ENCODE assay signal across 8 mouse cellular contexts in the genomic region with DNA sequence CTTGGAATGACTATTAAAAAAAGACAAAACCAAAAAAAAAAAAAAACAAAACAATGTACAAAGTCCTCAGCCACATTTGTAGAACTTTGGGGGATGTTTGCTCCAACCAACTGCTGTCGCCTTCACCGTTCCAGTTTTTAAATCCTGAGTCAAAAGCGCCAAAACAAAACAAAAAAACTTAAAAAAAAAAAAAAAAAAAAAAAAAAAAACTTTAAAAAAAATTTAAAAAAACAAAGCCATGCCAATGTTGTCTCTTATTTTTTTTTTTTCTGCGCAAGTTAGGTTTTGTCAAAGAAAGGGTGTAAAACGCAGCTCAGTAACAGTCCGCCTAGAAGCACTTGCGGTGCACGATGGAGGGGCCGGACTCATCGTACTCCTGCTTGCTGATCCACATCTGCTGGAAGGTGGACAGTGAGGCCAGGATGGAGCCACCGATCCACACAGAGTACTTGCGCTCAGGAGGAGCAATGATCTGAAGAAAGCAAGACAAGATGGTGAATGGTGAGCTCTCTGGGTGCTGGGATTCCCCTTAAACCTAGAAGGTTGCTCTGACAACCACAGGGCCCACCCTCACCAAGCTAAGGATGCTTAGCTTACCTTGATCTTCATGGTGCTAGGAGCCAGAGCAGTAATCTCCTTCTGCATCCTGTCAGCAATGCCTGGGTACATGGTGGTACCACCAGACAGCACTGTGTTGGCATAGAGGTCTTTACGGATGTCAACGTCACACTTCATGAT. TPM values are rescaled to one million over a fixed set of nuclear protein-coding genes. Genes with fewer than 3 reads are reported as not detected.
DNase-seq lines count a peak whose midpoint lies in the region; TF ChIP-seq lines count a peak whose summit lies in the region.

No protein-coding gene starts in this region.

- peak overlapping the region; percentile 13 for H3K9ac ChIP-seq in liver, adult 2 months (ENCODE audit: low read depth, low read length)

- H3K27me3 ChIP-seq in liver, adult 2 months (ENCODE audit: control insufficient read depth, insufficient read depth, low read length), result no peaks in the 10 kb centered on the region

- no peak for DNase-seq in liver, adult 2 months (ENCODE audit: extremely low read depth, low read depth, low spot score)
- DNase-seq in liver (no peak), ZHBTc4 (ENCODE audit: low read depth, low spot score) (peak; percentile 70)
- peak; percentile 47 for DNase-seq in heart, postnatal 4 days
- no peak for DNase-seq in right cerebral cortex, adult 2 months (ENCODE audit: low spot score in 2 of 2)
- no peak for DNase-seq in ovary, postnatal 10 days (ENCODE audit: low spot score)
- DNase-seq in cerebellum, adult 8-10 months, result no peak

- peak overlapping the region; percentile 93 for H3K4me3 ChIP-seq in liver, adult 2 months (ENCODE audit: insufficient read depth, low read depth, low read length)
- peak overlapping the region; percentile 83 for H3K4me3 ChIP-seq in macrophage (ENCODE audit: inconsistent target)

- peaks cover 3% of the 10 kb centered on the region; the same call in 1 of the 2 replicates for H3K79me2 ChIP-seq in liver, adult 2 months (ENCODE audit: control insufficient read depth, insufficient read depth, low read length)
- peaks cover 50% of the 10 kb centered on the region for H3K79me2 ChIP-seq in macrophage (ENCODE audit: inconsistent target)

- no peak overlapping the region for H3K27ac ChIP-seq in liver, adult 2 months (replicated peaks; ENCODE audit: insufficient read depth, low read depth, low read length)
- H3K27ac ChIP-seq in macrophage, result peak overlapping the region; percentile 75; the same call in 1 of the 2 replicates

- H3K4me1 ChIP-seq in liver, adult 2 months (ENCODE audit: control insufficient read depth, insufficient read depth, low read length), result peaks cover 23% of the 10 kb centered on the region

- 63% methylated on average over 14 of the region's 14 CpGs for WGBS in liver, adult 2 months
- 67% methylated on average over 14 of the region's 14 CpGs for WGBS in macrophage (ENCODE audit: missing documents)

- peaks cover 32% of the 10 kb centered on the region for H3K36me3 ChIP-seq in liver, adult 2 months (ENCODE audit: control insufficient read depth, insufficient read depth, low read length)
- H3K36me3 ChIP-seq in macrophage (ENCODE audit: inconsistent target), result peaks cover 21% of the 10 kb centered on the region

- TF ChIP-seq CTCF in liver, adult 2 months (IDR thresholded peaks at IDR 0.05; ENCODE audit: low read depth, low read length), result no peak

- no peak for TF ChIP-seq POLR2A in liver, adult 2 months (IDR thresholded peaks at IDR 0.05; ENCODE audit: extremely low read depth, insufficient read depth, low read length)

RNA-seq across cellular contexts. Expression of a gene that starts 2.9 kb away (rescaled TPM):
- total RNA-seq in liver, adult 2 months (2014; rRNA removed), result 726 and 988 TPM in 2 replicates
- 1,363 and 1,398 TPM in 2 replicates for polyA plus RNA-seq in liver, adult 2 months (2012; rRNA removed)
- total RNA-seq in heart, postnatal 4 days (2021), result 1,000 to 10,000 TPM; 2,345 to 2,495 TPM
- total RNA-seq in macrophage (2018; cell fraction: chromatin; rRNA removed), result 1,000 to 10,000 TPM in 20 of 26 experiments, 100 to 1,000 TPM in 6; 611 to 2,451 (median 1,466) TPM
- total RNA-seq in macrophage (2018; cell fraction: cytosol; rRNA removed), result over 10,000 TPM in 12 of 26 experiments, 1,000 to 10,000 TPM in 14; 5,675 to 13,626 (median 9,300) TPM
- total RNA-seq in macrophage (2018; cell fraction: nucleus; rRNA removed), result over 10,000 TPM in 1 of 26 experiments, 1,000 to 10,000 TPM in 25; 1,921 to 11,492 (median 4,963) TPM
- polyA plus RNA-seq in macrophage (2018), result 4,180 to 7,540 TPM (median 4,195 TPM) in 3 replicates

RNA-seq across cellular contexts. Expression of a gene that starts 8.4 kb away (rescaled TPM):
- 1.5 and 2.4 TPM in 2 replicates for total RNA-seq in liver, adult 2 months (2014; rRNA removed)
- 9.3 and 10.6 TPM in 2 replicates for polyA plus RNA-seq in liver, adult 2 months (2012; rRNA removed)
- 1 to 10 TPM; 9.4 to 9.5 TPM for total RNA-seq in heart, postnatal 4 days (2021)
- total RNA-seq in macrophage (2018; cell fraction: chromatin; rRNA removed), result 10 to 100 TPM in 24 of 26 experiments, 1 to 10 TPM in 2; 9.3 to 53.0 (median 32.1) TPM
- 1 to 10 TPM; 2.2 to 8.0 (median 5.6) TPM for total RNA-seq in macrophage (2018; cell fraction: cytosol; rRNA removed)
- total RNA-seq in macrophage (2018; cell fraction: nucleus; rRNA removed), result 10 to 100 TPM in 20 of 26 experiments, 1 to 10 TPM in 6; 4.3 to 34.8 (median 15.7) TPM
- polyA plus RNA-seq in macrophage (2018), result 2.5 to 5.4 TPM (median 3.5 TPM) in 3 replicates

RNA-seq across cellular contexts. Expression of a gene that starts 56.5 kb away (rescaled TPM):
- 2.0 and 4.2 TPM in 2 replicates for total RNA-seq in liver, adult 2 months (2014; rRNA removed)
- polyA plus RNA-seq in liver, adult 2 months (2012; rRNA removed), result 3.0 and 4.4 TPM in 2 replicates
- total RNA-seq in heart, postnatal 4 days (2021), result 100 to 1,000 TPM; 145 to 173 TPM
- total RNA-seq in macrophage (2018; cell fraction: chromatin; rRNA removed), result 10 to 100 TPM in 2 of 26 experiments, 1 to 10 TPM in 12, under 1 TPM in 7, not detected in 5; 0.31 to 17.6 (median 1.7) TPM
- 10 to 100 TPM in 3 of 26 experiments, 1 to 10 TPM in 23; 1.1 to 31.7 (median 6.6) TPM for total RNA-seq in macrophage (2018; cell fraction: cytosol; rRNA removed)
- 10 to 100 TPM in 5 of 26 experiments, 1 to 10 TPM in 16, under 1 TPM in 5; 0.25 to 20.1 (median 3.4) TPM for total RNA-seq in macrophage (2018; cell fraction: nucleus; rRNA removed)
- 0.81 to 1.8 TPM (median 0.94 TPM) in 3 replicates for polyA plus RNA-seq in macrophage (2018)

Comparison
In these comparisons a context has a peak if more than half of its experiments do, and no peak if none do; other contexts are left out.
1. DNase-seq: peak in ZHBTc4 (single experiment) and heart, postnatal 4 days (single experiment); none in liver, adult 2 months (single experiment), liver (single experiment), right cerebral cortex, adult 2 months (0 of 2), ovary, postnatal 10 days (single experiment) and cerebellum, adult 8-10 months (single experiment).
2. RNA of a gene that starts 56.5 kb away (total RNA-seq): 145 to 173 TPM in heart, postnatal 4 days; 2.0 to 4.2 TPM in liver, adult 2 months; every median in the first group is over 10 times any median in the second.